Mouse (Mus musculus) heart, embryonic 15.5 days (tissue): Measurements from ENCODE around the gene Zfp36l1. TPM values are rescaled to one million over a fixed set of nuclear protein-coding genes. Genes with fewer than 3 reads are reported as not detected.
"Not testable (repeated sequence)": the region's sequence is repeated elsewhere in the genome, so short reads cannot be mapped to it uniquely, and the experiment has no call there.

Experiments used
- ATAC-seq: fragments of 200-750 bp; cut with Nextera tagmentation; replicated peaks from 2 replicates; pipeline ENCODE4 v1.8.0; 2017; ENCODE audit warnings: low read depth, moderate TSS enrichment; ENCODE audit not compliant: insufficient number of reproducible peaks, insufficient read depth, low FRiP score
- H3K27ac ChIP-seq: fragments of 300-500 bp; sonication (generic); 2 replicates; pipeline ENCODE4 v1.5.1; 2015; ENCODE audit warnings: mild to moderate bottlenecking, inconsistent platforms
- H3K27me3 ChIP-seq: fragments of 300-500 bp; sonication (generic); 2 replicates; pipeline ENCODE4 v1.6.1; 2015; ENCODE audit warnings: inconsistent platforms
- H3K36me3 ChIP-seq: fragments of 300-500 bp; sonication (generic); 2 replicates; pipeline ENCODE4 v1.6.1; 2015; ENCODE audit warnings: mild to moderate bottlenecking, inconsistent platforms
- H3K4me1 ChIP-seq: fragments of 300-500 bp; sonication (generic); replicated peaks from 2 replicates; pipeline ENCODE4 v1.6.1; 2015; ENCODE audit warnings: inconsistent platforms
- H3K4me2 ChIP-seq: fragments of 300-500 bp; sonication (generic); 2 replicates; pipeline ENCODE4 v1.6.1; 2015; ENCODE audit warnings: inconsistent platforms, mild to moderate bottlenecking, moderate library complexity
- H3K4me3 ChIP-seq: fragments of 300-500 bp; sonication (generic); 2 replicates; pipeline ENCODE4 v1.5.1; 2015; ENCODE audit warnings: mild to moderate bottlenecking, inconsistent platforms
- H3K9ac ChIP-seq: fragments of 300-500 bp; sonication (generic); 2 replicates; pipeline ENCODE4 v1.6.1; 2015; ENCODE audit warnings: mild to moderate bottlenecking, inconsistent platforms
- H3K9me3 ChIP-seq: fragments of 300-500 bp; sonication (generic); replicated peaks from 2 replicates; pipeline ENCODE4 v1.6.1; 2016; ENCODE audit warnings: inconsistent platforms
- WGBS: fragments of 180-500 bp; shearing (Covaris S2); methylation state at CpG from one replicate; pipeline ENCODE4 v1.1.7; 2015; ENCODE audit warnings: mixed read lengths; 5-methylcytosine and 5-hydroxymethylcytosine counted together
- polyA plus RNA-seq: library from polyadenylated mRNA; unstranded; fragments of >200 nt; fragmentation: Nextera tagmentation; extraction: Ambion mirVana; gene quantifications from 2 replicates; pipeline ENCODE4 v1.2.1, GENCODE M21; 2015

Gene Zfp36l1
- polyA plus RNA-seq, 1 experiment from 2014 or later = 94.7 TPM

DNA sequence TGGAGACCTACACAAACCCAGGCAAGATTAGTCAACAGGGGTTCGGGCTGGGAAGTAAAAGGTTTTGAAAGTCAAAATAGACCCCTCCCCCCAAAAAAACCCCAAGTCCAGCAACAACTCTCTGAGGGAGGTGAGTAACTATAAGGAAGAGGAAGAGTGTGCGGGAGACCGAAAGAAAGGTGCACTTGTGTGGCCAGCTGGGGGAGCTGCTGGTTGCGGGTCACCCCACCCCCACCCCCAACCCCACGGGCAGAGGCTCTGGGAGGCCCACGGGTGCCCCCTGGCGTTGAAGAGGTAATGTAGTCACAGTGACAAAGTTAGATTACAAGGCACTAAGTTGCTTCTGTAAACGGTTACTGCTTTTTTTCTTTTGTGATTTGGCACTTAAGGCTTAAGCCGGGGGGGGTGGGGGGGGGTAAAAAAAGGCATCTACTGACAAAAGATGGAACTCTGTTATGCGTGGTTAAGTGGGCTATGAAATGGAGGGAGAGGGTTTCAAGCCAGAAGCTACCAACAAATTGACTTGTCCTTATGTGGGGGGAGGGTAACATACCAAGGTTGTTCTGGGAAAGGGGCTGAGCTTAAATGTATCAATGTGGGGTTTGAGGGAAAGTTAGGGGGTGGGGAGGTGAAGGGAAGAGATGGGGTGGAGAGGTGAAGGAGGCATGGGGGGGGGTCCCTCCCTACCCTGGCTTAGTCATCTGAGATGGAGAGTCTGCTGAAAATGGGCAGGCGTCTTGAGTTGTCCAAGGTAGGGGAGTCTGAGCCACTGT lies 3.7 kb downstream of the Zfp36l1 start:
- peaks cover 17% of the 10 kb centered on the region for H3K36me3 ChIP-seq
- H3K4me3 ChIP-seq = peak overlapping the region; percentile 81
- WGBS = 9% methylated on average over 11 of the region's 11 CpGs
- not testable (repeated sequence) for H3K9me3 ChIP-seq, ATAC-seq, H3K27me3 ChIP-seq
- peak overlapping the region; percentile 78 for H3K4me2 ChIP-seq
- H3K27ac ChIP-seq = peak overlapping the region; percentile 83
- peak overlapping the region; percentile 99 for H3K9ac ChIP-seq
- H3K4me1 ChIP-seq = peaks cover 20% of the 10 kb centered on the region

DNA sequence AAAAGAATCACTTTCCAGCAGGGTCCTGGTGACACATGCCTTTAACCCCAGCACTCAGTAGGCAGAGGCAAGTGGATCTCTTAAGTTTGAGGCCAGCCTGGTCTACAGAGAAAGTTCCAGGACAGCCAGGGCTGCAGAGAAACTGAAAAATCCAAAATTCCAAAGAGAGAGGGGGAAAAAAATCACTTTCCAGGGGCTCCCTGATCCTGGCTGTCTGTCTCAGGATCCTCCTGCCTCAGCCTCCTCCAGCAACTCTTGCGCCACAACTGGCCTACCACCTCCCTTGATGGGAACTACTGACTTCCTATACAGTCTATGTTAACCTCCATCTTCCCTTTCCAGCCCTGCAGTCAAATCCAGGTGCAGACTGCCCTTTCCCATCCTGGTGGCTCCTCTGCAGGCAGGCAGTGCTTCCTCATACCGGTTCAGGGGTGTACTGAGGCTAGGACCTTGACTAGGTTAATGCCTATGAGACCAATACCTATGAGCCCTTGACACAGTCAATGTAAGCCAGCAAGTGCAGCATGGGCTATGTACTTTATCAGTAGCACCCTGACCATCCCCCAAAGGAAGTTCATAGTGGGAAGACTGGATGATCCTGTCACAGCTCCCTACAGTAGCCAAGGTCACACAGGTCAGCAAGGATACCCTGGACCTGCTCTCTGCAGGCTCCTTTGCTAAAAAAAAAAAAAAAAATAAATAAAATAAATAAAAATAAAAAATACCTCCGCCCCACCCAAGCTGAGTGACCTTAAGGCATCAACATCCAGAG lies 5.7 kb downstream of the Zfp36l1 start:
- ATAC-seq = no peak
- Histone ChIP-seq H3K27ac (peak overlapping the region; percentile 32), H3K27me3 (no peaks in the 10 kb centered on the region), H3K4me3 (no peak overlapping the region), H3K4me2 (no peak overlapping the region), H3K4me1 (peaks cover 23% of the 10 kb centered on the region), H3K9ac (no peak overlapping the region), H3K36me3 (peaks cover 17% of the 10 kb centered on the region), H3K9me3 (no peaks in the 10 kb centered on the region)
- 94% methylated on average over 3 of the region's 3 CpGs for WGBS

DNA sequence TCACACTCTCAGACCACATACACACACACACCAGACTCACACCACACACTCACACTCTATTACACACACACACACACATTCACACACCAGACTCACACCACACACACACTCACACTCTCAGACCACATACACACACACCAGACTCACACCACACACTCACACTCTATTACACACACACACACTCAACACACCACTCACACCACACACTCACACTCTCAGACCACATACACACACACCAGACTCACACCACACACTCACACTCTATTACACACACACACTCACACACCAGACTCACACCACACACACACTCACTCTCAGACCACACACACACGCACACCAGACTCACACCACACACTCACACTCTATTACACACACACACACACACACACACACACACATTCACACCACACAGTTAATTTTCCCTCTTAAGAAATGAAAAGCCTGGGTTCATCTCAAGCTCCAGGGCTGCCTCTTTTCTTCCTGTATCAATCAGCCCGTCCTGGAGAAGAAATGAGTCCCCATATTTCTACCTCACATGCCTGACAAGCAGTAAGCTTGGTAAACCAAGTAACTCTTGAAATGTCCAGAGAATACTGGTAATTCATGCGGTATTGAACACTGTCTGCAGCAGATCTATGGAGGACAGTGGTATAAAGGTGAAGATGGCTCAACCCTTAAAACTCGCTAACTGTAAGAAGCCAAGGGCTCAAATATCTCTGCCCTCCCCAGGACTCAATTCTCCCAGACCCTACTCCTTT lies 6.5 kb downstream of the Zfp36l1 start:
- 82% methylated on average over 4 of the region's 4 CpGs for WGBS
- no peaks in the 10 kb centered on the region for H3K9me3 ChIP-seq
- peak overlapping the region; percentile 32 for H3K27ac ChIP-seq
- H3K4me2 ChIP-seq = no peak overlapping the region
- no peak for ATAC-seq
- no peaks in the 10 kb centered on the region for H3K27me3 ChIP-seq
- no peak overlapping the region for H3K4me3 ChIP-seq
- H3K9ac ChIP-seq = no peak overlapping the region
- peaks cover 17% of the 10 kb centered on the region for H3K36me3 ChIP-seq
- H3K4me1 ChIP-seq = peaks cover 23% of the 10 kb centered on the region

DNA sequence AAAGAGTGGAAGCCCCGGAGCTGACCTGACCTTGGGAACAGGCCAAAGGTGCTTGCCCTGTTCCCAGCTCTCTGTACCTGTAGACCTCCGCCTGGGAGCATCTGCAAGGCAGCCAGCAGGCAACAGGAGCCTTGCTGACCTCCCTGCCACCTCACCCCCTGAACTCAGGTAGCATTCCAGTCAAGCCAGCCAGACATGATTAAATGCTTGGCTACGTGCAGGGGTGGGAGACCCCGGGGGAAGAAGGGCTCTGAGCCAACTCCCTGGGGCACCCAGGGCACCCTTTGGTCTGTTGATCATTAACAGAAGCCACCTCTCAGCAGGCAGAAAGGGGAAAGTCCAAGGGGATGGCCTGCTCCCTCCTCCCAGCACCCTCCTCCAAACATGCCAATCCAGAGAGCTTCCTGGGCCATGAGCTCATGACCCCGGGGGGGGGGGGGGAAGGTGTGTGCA lies 9.3 kb downstream of the Zfp36l1 start:
- Histone ChIP-seq H3K27me3 (no peaks in the 10 kb centered on the region), H3K9ac (no peak overlapping the region), H3K27ac (peak overlapping the region; percentile 31), H3K9me3 (no peaks in the 10 kb centered on the region), H3K36me3 (peaks cover 11% of the 10 kb centered on the region), H3K4me2 (no peak overlapping the region), H3K4me1 (peaks cover 10% of the 10 kb centered on the region), H3K4me3 (no peak overlapping the region)
- 0 out of 2 replicates have a peak, but pooled peaks have one; percentile 33 for ATAC-seq
- WGBS = 46% methylated on average over 5 of the region's 5 CpGs

DNA sequence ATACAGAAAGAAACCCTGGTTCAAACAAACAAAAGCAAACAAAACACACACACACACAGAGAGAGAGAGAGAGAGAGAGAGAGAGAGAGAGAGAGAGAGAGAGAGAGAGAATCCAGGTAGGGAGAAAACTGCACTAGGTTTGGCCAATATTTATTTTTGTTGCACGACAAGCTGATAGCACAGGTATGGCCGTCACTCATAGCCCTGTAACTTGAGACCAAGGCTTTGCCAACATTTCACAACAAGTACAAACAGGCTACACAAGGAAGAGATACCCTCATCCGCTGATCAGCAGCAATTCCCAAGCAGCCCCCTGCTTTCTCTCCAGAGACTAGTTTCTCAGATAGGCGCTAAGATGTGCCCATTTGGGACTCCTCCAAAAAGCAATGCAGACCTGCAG lies 9.7 kb downstream of the Zfp36l1 start:
- Histone ChIP-seq H3K36me3 (peaks cover 11% of the 10 kb centered on the region), H3K9me3 (no peaks in the 10 kb centered on the region), H3K9ac (no peak overlapping the region), H3K4me1 (peaks cover 10% of the 10 kb centered on the region), H3K4me3 (no peak overlapping the region), H3K27me3 (no peaks in the 10 kb centered on the region), H3K4me2 (no peak overlapping the region), H3K27ac (peak overlapping the region; percentile 31)
- no peak for ATAC-seq
- WGBS = 49% methylated on average over 4 of the region's 4 CpGs

DNA sequence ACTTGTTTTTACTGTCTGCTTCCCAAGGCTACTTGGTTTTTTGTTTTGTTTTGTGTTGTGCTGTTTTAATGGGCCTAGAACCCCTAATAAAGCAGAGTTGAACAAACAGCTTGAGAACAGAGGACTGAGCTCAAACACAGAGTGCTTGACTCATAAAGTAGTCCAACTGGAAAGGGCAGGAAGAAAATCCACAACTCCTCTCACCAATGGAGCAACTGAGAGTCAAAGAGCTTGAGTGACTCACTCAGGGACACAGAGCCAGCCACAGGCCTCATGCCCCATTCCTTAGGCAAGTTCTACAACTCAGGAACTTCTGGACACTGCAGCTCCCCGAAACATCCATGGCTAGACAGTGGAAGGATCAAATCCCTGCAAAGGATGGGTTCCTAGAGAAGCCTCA lies 14.0 kb downstream of the Zfp36l1 start:
- Histone ChIP-seq H3K27ac (no peak overlapping the region), H3K4me1 (peaks cover 7% of the 10 kb centered on the region), H3K4me2 (no peak overlapping the region), H3K9ac (no peak overlapping the region), H3K36me3 (no peaks in the 10 kb centered on the region), H3K27me3 (no peaks in the 10 kb centered on the region), H3K4me3 (no peak overlapping the region), H3K9me3 (no peaks in the 10 kb centered on the region)
- WGBS = 83% methylated on average over 1 of the region's 1 CpGs
- ATAC-seq = no peak

DNA sequence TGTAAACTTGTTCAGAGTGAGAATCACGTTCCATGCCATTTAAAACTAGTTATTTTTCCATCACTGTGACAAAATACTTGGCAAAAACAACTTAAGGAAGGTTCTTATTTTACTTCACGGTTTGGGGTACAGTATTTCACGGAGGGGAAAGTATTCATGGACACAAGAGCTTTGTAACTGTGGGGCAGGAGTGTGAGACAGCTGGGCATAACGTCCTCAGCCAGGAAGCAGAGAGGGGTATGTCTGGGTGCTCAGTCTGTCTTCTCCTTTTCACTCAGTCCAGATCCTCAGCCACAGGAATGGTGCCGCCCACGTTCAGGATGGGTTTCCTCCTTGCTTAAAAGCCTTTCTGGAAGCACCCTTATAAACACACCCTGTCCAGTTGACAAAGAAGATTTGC lies 16.1 kb downstream of the Zfp36l1 start:
- 65% methylated on average over 6 of the region's 6 CpGs for WGBS
- H3K9me3 ChIP-seq = no peaks in the 10 kb centered on the region
- 0 out of 2 replicates have a peak, but pooled peaks cover under 1% of the 10 kb centered on the region for H3K4me1 ChIP-seq

DNA sequence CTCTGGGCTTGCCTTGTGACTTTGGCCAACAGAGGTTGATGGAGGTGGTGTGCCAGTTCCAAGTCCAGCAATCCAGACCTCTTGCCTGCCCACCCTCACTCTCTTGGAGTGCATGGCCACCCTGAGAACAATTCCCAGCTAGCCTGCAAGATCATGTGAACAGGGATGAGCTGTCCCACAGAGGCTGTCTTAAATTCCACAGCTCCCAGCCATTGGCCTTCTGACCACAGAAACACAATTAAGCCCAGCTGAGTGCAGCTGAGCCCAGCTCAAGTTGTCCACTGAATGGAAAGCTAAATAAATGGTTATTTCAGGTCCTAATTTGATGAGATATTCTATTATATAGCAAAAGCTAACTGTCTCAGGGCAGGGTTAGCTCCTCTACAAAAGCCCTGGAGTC lies 20.0 kb downstream of the Zfp36l1 start:
- peaks cover 10% of the 10 kb centered on the region for H3K4me1 ChIP-seq
- H3K27ac ChIP-seq = no peak overlapping the region
- no peaks in the 10 kb centered on the region for H3K27me3 ChIP-seq
- ATAC-seq = no peak
- no peaks in the 10 kb centered on the region for H3K36me3 ChIP-seq
- H3K9me3 ChIP-seq = no peaks in the 10 kb centered on the region
- no peak overlapping the region for H3K4me2 ChIP-seq
- no peak overlapping the region for H3K4me3 ChIP-seq
- no peak overlapping the region for H3K9ac ChIP-seq

More for the DNA sequence above, 16.1 kb downstream of the Zfp36l1 start:
- H3K9ac ChIP-seq = no peak overlapping the region
- H3K27me3 ChIP-seq = no peaks in the 10 kb centered on the region
- H3K36me3 ChIP-seq = no peaks in the 10 kb centered on the region
- H3K4me2 ChIP-seq = no peak overlapping the region
- no peak for ATAC-seq
- no peak overlapping the region; the same call in 1 of the 2 replicates for H3K27ac ChIP-seq
- H3K4me3 ChIP-seq = no peak overlapping the region

DNA sequence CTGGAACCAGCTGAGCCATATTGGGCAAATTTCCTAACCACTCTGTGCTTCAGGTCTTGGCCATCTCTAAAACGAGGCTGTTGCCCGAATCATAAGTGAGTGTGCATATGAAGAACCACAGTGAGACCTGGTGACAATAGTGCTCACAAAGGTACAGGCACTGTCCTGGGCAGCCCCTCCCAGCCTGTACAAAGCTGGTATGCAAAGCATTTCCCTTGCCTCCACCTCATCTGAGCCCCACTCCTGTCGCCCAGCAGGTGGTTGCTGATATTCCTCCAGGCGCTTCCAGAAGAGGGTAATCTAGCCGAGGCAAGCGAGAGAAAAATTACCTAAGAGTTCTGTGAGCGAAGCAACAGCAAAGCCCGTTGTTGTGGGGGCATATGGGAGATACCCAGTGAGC lies 21.7 kb downstream of the Zfp36l1 start:
- 26% methylated on average over 8 of the region's 8 CpGs for WGBS
- H3K27ac ChIP-seq = peak overlapping the region; percentile 67
- no peak for ATAC-seq
- H3K4me3 ChIP-seq = no peak overlapping the region
- no peaks in the 10 kb centered on the region for H3K36me3 ChIP-seq
- H3K4me2 ChIP-seq = peak overlapping the region; percentile 37
- peaks cover 10% of the 10 kb centered on the region for H3K4me1 ChIP-seq
- H3K27me3 ChIP-seq = no peaks in the 10 kb centered on the region
- no peaks in the 10 kb centered on the region for H3K9me3 ChIP-seq
- H3K9ac ChIP-seq = no peak overlapping the region

DNA sequence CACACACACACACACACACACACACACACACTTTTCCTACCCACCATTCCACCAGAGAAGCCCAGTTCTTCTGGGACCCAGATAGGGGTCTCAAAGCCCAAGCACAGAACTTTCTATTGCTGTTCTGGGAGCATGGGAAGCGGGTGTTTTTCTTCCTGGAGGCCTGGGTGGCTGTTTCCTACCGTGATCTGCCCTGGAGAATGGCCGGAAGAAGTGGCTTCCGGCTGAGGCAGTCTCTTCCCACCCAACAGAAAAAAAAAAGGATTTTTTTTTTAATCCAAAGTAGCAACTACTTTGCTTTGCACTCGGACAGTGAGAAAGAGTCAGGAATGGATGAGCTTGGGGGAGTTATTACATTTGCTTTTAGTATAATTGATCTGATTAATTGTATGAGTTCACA lies 22.3 kb downstream of the Zfp36l1 start:
- Histone ChIP-seq H3K27ac (peak overlapping the region; percentile 67), H3K4me2 (no peak overlapping the region), H3K9ac (no peak overlapping the region), H3K4me3 (no peak overlapping the region), H3K9me3 (no peaks in the 10 kb centered on the region), H3K27me3 (no peaks in the 10 kb centered on the region), H3K36me3 (no peaks in the 10 kb centered on the region), H3K4me1 (peaks cover 10% of the 10 kb centered on the region)
- ATAC-seq = no peak
- WGBS = 63% methylated on average over 5 of the region's 5 CpGs

DNA sequence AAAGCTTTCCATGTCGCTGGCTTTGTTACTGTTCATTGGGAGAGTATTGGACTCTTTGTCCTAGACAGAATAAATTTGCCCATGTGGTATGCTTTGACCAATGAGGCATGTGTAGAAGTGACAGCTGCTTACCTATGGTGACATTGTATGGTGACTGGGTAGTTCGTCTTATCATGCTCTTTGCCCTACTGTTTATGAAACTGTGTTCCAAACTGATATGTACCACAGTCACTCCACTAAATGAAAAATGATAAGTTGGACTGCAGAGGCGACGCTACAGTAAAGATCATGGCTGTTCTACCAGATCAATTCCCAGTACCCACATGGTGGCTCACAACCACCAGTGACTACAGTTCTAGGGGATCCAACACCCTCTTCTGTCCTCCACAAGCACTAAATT lies 24.7 kb downstream of the Zfp36l1 start:
- H3K4me1 ChIP-seq = peaks cover 32% of the 10 kb centered on the region

More for the DNA sequence above, 24.7 kb downstream of the Zfp36l1 start:
- WGBS = 82% methylated on average over 4 of the region's 4 CpGs
- Histone ChIP-seq H3K9ac (no peak overlapping the region), H3K4me3 (no peak overlapping the region), H3K27me3 (no peaks in the 10 kb centered on the region), H3K27ac (no peak overlapping the region), H3K9me3 (no peaks in the 10 kb centered on the region), H3K4me2 (no peak overlapping the region), H3K36me3 (no peaks in the 10 kb centered on the region)
- ATAC-seq = no peak
